Mouse (Mus musculus) liver, postnatal 0 days (tissue): Measurements from ENCODE around the gene Ksr2. TPM values are rescaled to one million over a fixed set of nuclear protein-coding genes. Genes with fewer than 3 reads are reported as not detected.

Experiments
- ATAC-seq: fragments of 200-750 bp; cut with Nextera tagmentation; 2 replicates; pipeline ENCODE4 v1.8.0; 2017; ENCODE audit warnings: mild to moderate bottlenecking, moderate library complexity
- DNase-seq: peaks from one replicate; pipeline ENCODE4 v3.0.0-alpha.2; 2016
- H3K27ac ChIP-seq: fragments of 300-500 bp; sonication (generic); 2 replicates; pipeline ENCODE4 v1.5.1; 2014; ENCODE audit warnings: antibody characterized with exemption, moderate library complexity, mild to moderate bottlenecking, low read depth
- H3K27me3 ChIP-seq: fragments of 300-500 bp; sonication (generic); 2 replicates; pipeline ENCODE4 v1.6.1; 2014; ENCODE audit warnings: low read length, control low read depth, mixed read lengths; ENCODE audit not compliant: insufficient read depth
- H3K36me3 ChIP-seq: fragments of 300-500 bp; sonication (generic); replicated peaks from 2 replicates; pipeline ENCODE4 v1.6.1; 2014; ENCODE audit warnings: mild to moderate bottlenecking, control low read depth, low read length, moderate library complexity, mixed read lengths; ENCODE audit not compliant: insufficient read depth
- H3K4me1 ChIP-seq: fragments of 300-500 bp; sonication (generic); 2 replicates; pipeline ENCODE4 v1.6.1; 2014; ENCODE audit warnings: antibody characterized with exemption, mild to moderate bottlenecking, control low read depth; ENCODE audit not compliant: insufficient read depth
- H3K4me2 ChIP-seq: fragments of 300-500 bp; sonication (generic); 2 replicates; pipeline ENCODE4 v1.6.1; 2014; ENCODE audit warnings: low read depth, mild to moderate bottlenecking, low read length, moderate library complexity, mixed read lengths
- H3K4me3 ChIP-seq: fragments of 300-500 bp; sonication (generic); 2 replicates; pipeline ENCODE4 v1.5.1; 2014; ENCODE audit warnings: low read depth, low read length
- H3K9ac ChIP-seq: fragments of 300-500 bp; sonication (generic); replicated peaks from 2 replicates; pipeline ENCODE4 v1.6.1; 2014; ENCODE audit warnings: mild to moderate bottlenecking, moderate library complexity
- H3K9me3 ChIP-seq: fragments of 300-500 bp; sonication (generic); 2 replicates; pipeline ENCODE4 v1.6.1; 2016; ENCODE audit warnings: mild to moderate bottlenecking, control low read depth, low read length, mixed read lengths
- CTCF ChIP-seq: sonication (generic); IDR thresholded peaks from 2 replicates; pipeline ENCODE4 v1.5.1; 2016; ENCODE audit warnings: antibody characterized with exemption, low read depth
- EP300 ChIP-seq: IDR thresholded peaks from 2 replicates; pipeline ENCODE4 v1.6.1; 2016; ENCODE audit warnings: antibody characterized with exemption, low read depth, mild to moderate bottlenecking
- WGBS: fragments of 180-500 bp; shearing (Covaris S2); extraction: QIAGEN DNeasy Blood & Tissue Kit; methylation state at CpG from one replicate; pipeline ENCODE4 v1.1.7; 2014; ENCODE audit not compliant: insufficient replicate concordance; 5-methylcytosine and 5-hydroxymethylcytosine counted together
- polyA plus RNA-seq: library from polyadenylated mRNA; unstranded; fragments of >200 nt; fragmentation: Nextera tagmentation; extraction: Ambion mirVana; gene quantifications from 2 replicates; pipeline ENCODE4 v1.2.1, GENCODE M21; 2015

The Ksr2 gene
- polyA plus RNA-seq, 1 experiment from 2014 or later: 0.09 TPM

- Histone ChIP-seq H3K27ac (no peak overlapping the region), H3K4me3 (no peak overlapping the region), H3K4me1 (no peaks in the 10 kb centered on the region), H3K36me3 (no peaks in the 10 kb centered on the region), H3K4me2 (no peak overlapping the region), H3K9me3 (no peaks in the 10 kb centered on the region), H3K27me3 (no peaks in the 10 kb centered on the region), H3K9ac (no peak overlapping the region)
- DNase-seq: no peak
- TF ChIP-seq EP300: no peak
- no peak for TF ChIP-seq CTCF
- WGBS: 58% methylated on average over 4 of the region's 6 CpGs
- no peak for ATAC-seq
These were observed 405.0 kb downstream of the Ksr2 start for GRCm38 (mm10) chr5:117818800-117819199.

- DNase-seq: no peak
- Histone ChIP-seq H3K9me3 (no peaks in the 10 kb centered on the region), H3K4me2 (no peak overlapping the region), H3K27me3 (no peaks in the 10 kb centered on the region), H3K36me3 (no peaks in the 10 kb centered on the region), H3K27ac (no peak overlapping the region), H3K4me3 (no peak overlapping the region), H3K9ac (no peak overlapping the region), H3K4me1 (no peaks in the 10 kb centered on the region)
- no peak for ATAC-seq
- no peak for TF ChIP-seq CTCF
- no peak for TF ChIP-seq EP300
- WGBS: 61% methylated on average over 7 of the region's 7 CpGs
These were observed 406.6 kb downstream of the Ksr2 start for GRCm38 (mm10) chr5:117820445-117820844.

GRCm38 (mm10) chr5:117823811-117824210, 410.0 kb downstream of the Ksr2 start:
- H3K27me3 ChIP-seq: no peaks in the 10 kb centered on the region
- TF ChIP-seq CTCF (no peak), EP300 (no peak)

GRCm38 (mm10) chr5:117824486-117824885, 410.7 kb downstream of the Ksr2 start:
- DNase-seq (no peak), ATAC-seq (no peak)
- no peak overlapping the region for H3K4me2 ChIP-seq
- H3K4me3 ChIP-seq: no peak overlapping the region
- no peaks in the 10 kb centered on the region for H3K9me3 ChIP-seq
- H3K9ac ChIP-seq: no peak overlapping the region
- 60% methylated on average over 5 of the region's 5 CpGs for WGBS
- H3K27ac ChIP-seq: no peak overlapping the region
- no peaks in the 10 kb centered on the region for H3K4me1 ChIP-seq
- H3K27me3 ChIP-seq: no peaks in the 10 kb centered on the region
- TF ChIP-seq CTCF (peak; percentile 58), EP300 (no peak)
- H3K36me3 ChIP-seq: no peaks in the 10 kb centered on the region

More at GRCm38 (mm10) chr5:117823811-117824210, 410.0 kb downstream of the Ksr2 start:
- no peaks in the 10 kb centered on the region for H3K4me1 ChIP-seq
- DNase-seq (no peak), ATAC-seq (no peak)
- no peak overlapping the region for H3K4me2 ChIP-seq
- H3K4me3 ChIP-seq: no peak overlapping the region
- H3K27ac ChIP-seq: no peak overlapping the region
- no peaks in the 10 kb centered on the region for H3K9me3 ChIP-seq
- H3K36me3 ChIP-seq: no peaks in the 10 kb centered on the region
- H3K9ac ChIP-seq: no peak overlapping the region
- 81% methylated on average over 9 of the region's 9 CpGs for WGBS

Other genes starting within 250 kb of the Ksr2 start
- gene Pebp1, start 126.4 kb upstream of the Ksr2 start, polyA plus RNA-seq: 120 and 129 TPM in 2 replicates
- gene Vsig10, start 94.9 kb upstream of the Ksr2 start, polyA plus RNA-seq: 2.1 and 2.9 TPM in 2 replicates
- 31.7 and 32.3 TPM in 2 replicates for gene Wsb2, start 56.7 kb upstream of the Ksr2 start, polyA plus RNA-seq
- 18.8 and 23.9 TPM in 2 replicates for gene Rfc5, start 25.0 kb upstream of the Ksr2 start, polyA plus RNA-seq